Comparison of ENCODE assay signal across 21 mouse cellular contexts in genomic region chr6:115245500-115246058, GRCm38 (mm10). TPM values are rescaled to one million over a fixed set of nuclear protein-coding genes. Genes with fewer than 3 reads are reported as not detected.
"Had no signal": no experiment of that assay in that cellular context is flagged by ENCODE, and none has a peak within 500 bp of the region (broad histone marks: within the 10 kb centered on the region; RNA-seq: fewer than 3 reads in every experiment).

No protein-coding gene starts in this region.

- ATAC-seq: midbrain, embryonic 15.5 days had no signal

- H3K4me3 ChIP-seq: left cerebral cortex, adult 2 months; liver, embryonic 13.5 days; midbrain, embryonic 12.5 days; midbrain, embryonic 15.5 days; neural tube, embryonic 12.5 days; neural tube, embryonic 15.5 days had no signal

- DNase-seq: kidney, postnatal 14 days; kidney, postnatal 4 days; layer of hippocampus, adult 9-11 months; layer of hippocampus, postnatal 36 days; liver, embryonic 13.5 days; lung, adult 2 months; lung, postnatal 14 days; lung, postnatal 4 days; thymus, adult 18-20 months; thymus, postnatal 36 days had no signal

- H3K27ac ChIP-seq: left cerebral cortex, adult 2 months; liver, embryonic 13.5 days; midbrain, embryonic 12.5 days; midbrain, embryonic 15.5 days; neural tube, embryonic 12.5 days; neural tube, embryonic 15.5 days had no signal

RNA-seq across cellular contexts. Expression of gene Timp4, which starts 6.4 kb away (rescaled TPM):
- total RNA-seq: liver, adult 2 months; megakaryocyte progenitor cell, adult 5-6 weeks; megakaryocyte-erythroid progenitor cell, adult 5-6 weeks had no signal

RNA-seq across cellular contexts. Expression of gene Gm17482, which starts 18.4 kb away (rescaled TPM):
- total RNA-seq: layer of hippocampus, adult 18-20 months; layer of hippocampus, postnatal 36 days; left cerebral cortex, adult 2 months; left cerebral cortex, postnatal 10 days; left cerebral cortex, postnatal 36 days; liver, adult 2 months; megakaryocyte progenitor cell, adult 5-6 weeks; megakaryocyte-erythroid progenitor cell, adult 5-6 weeks had no signal
